Mouse (Mus musculus) embryonic stem cell, embryonic (primary cell): Measurements from ENCODE around the gene Fancl.
"Not testable (repeated sequence)": the region's sequence is repeated elsewhere in the genome, so short reads cannot be mapped to it uniquely, and the experiment has no call there.

Experiments used
- CTCF ChIA-PET, 4 experiments: fragments of 300-600 bp in 2 of 4; fragments of 350-600 bp in 2 of 4; sonication (Branson Sonifier 250); formaldehyde crosslinking; loops; one replicate each; lab custom pipeline; 2022; ENCODE audit warnings: inconsistent platforms in 2 of 4; lab: Charles Lee
- POLR2A ChIA-PET, 4 experiments: fragments of 300-600 bp in 2 of 4; fragments of 350-600 bp in 2 of 4; sonication (Branson Sonifier 250); formaldehyde crosslinking; loops; one replicate each; lab custom pipeline; 2022; ENCODE audit warnings: antibody characterized with exemption in 4 of 4, inconsistent platforms in 1 of 4; lab: Charles Lee

The Fancl gene

GRCm38 (mm10) chr11:26385971-26386370 lies at the start of gene Fancl:
Gene Fancl, plus strand, starts transcription at chr11:26386135.
- ChIA-PET CTCF (no interaction called here), POLR2A (interaction anchor here in 1 of 4 experiments (0.7 kb wide), 1 partner anchor 93 kb away, joined by 7 read pairs; no protein-coding TSS in a partner anchor)

- ChIA-PET CTCF (no interaction called here), POLR2A (no interaction called here)
Measured at GRCm38 (mm10) chr11:26336848-26337247, 49.1 kb upstream of the Fancl start.

- POLR2A ChIA-PET, CTCF ChIA-PET: not testable (repeated sequence)
Measured at GRCm38 (mm10) chr11:26370176-26370575, 15.8 kb upstream of the Fancl start.

- CTCF ChIA-PET: not testable (repeated sequence)
- POLR2A ChIA-PET: interaction anchor here in 1 of 4 experiments (0.5 kb wide), 1 partner anchor 36 kb away, joined by 6 read pairs; no protein-coding TSS in a partner anchor
Measured at GRCm38 (mm10) chr11:26371980-26372379, 14.0 kb upstream of the Fancl start.

- ChIA-PET POLR2A (interaction anchor here in 1 of 4 experiments (1.4 kb wide), 1 partner anchor 17 kb away, joined by 4 read pairs; no protein-coding TSS in a partner anchor), CTCF (no interaction called here)
Measured at GRCm38 (mm10) chr11:26374132-26374531, 11.8 kb upstream of the Fancl start.

- ChIA-PET CTCF (no interaction called here), POLR2A (no interaction called here)
Measured at GRCm38 (mm10) chr11:26378074-26378473, 7.9 kb upstream of the Fancl start.

- ChIA-PET CTCF (no interaction called here), POLR2A (no interaction called here)
Measured at GRCm38 (mm10) chr11:26381499-26381898, 4.4 kb upstream of the Fancl start.

- POLR2A ChIA-PET: interaction anchor here in 1 of 4 experiments (0.6 kb wide), 1 partner anchor 91 kb away, joined by 4 read pairs; no protein-coding TSS in a partner anchor
Measured at GRCm38 (mm10) chr11:26386678-26387077, 743 bp downstream of the Fancl start.

GRCm38 (mm10) chr11:26387087-26387611 lies 1.2 kb downstream of the Fancl start:
- CTCF ChIA-PET: no interaction called here

More at GRCm38 (mm10) chr11:26386678-26387077, 743 bp downstream of the Fancl start:
- CTCF ChIA-PET: no interaction called here

GRCm38 (mm10) chr11:26395561-26395960 lies 9.6 kb downstream of the Fancl start:
- ChIA-PET POLR2A (no interaction called here), CTCF (no interaction called here)

More at GRCm38 (mm10) chr11:26387087-26387611, 1.2 kb downstream of the Fancl start:
- POLR2A ChIA-PET: interaction anchor here in 1 of 4 experiments (0.7 kb wide), 1 partner anchor 16 kb away, joined by 5 read pairs; no protein-coding TSS in a partner anchor

GRCm38 (mm10) chr11:26412972-26413371 lies 27.0 kb downstream of the Fancl start:
- ChIA-PET CTCF (no interaction called here), POLR2A (no interaction called here)

- POLR2A ChIA-PET: no interaction called here
- CTCF ChIA-PET: no interaction called here
Measured at GRCm38 (mm10) chr11:26421472-26421871, 35.5 kb downstream of the Fancl start.

- ChIA-PET POLR2A (no interaction called here), CTCF (no interaction called here)
Measured at GRCm38 (mm10) chr11:26434229-26434628, 48.3 kb downstream of the Fancl start.

GRCm38 (mm10) chr11:26437818-26438217 lies 51.9 kb downstream of the Fancl start:
- POLR2A ChIA-PET: interaction anchor here in 1 of 4 experiments (0.9 kb wide), 1 partner anchor 37 kb away, joined by 3 read pairs; no protein-coding TSS in a partner anchor
- CTCF ChIA-PET: no interaction called here

GRCm38 (mm10) chr11:26441121-26441520 lies 55.2 kb downstream of the Fancl start:
- POLR2A ChIA-PET: no interaction called here
- CTCF ChIA-PET: no interaction called here

GRCm38 (mm10) chr11:26444374-26444773 lies 58.4 kb downstream of the Fancl start:
- CTCF ChIA-PET: no interaction called here
- POLR2A ChIA-PET: no interaction called here

- POLR2A ChIA-PET: interaction anchor here in 1 of 4 experiments (0.7 kb wide), 1 partner anchor 388 kb away, joined by 3 read pairs; no protein-coding TSS in a partner anchor
- CTCF ChIA-PET: no interaction called here
Measured at GRCm38 (mm10) chr11:26449789-26450188, 63.9 kb downstream of the Fancl start.

GRCm38 (mm10) chr11:26450636-26451035 lies 64.7 kb downstream of the Fancl start:
- ChIA-PET CTCF (no interaction called here), POLR2A (interaction anchor here in 1 of 4 experiments (1.2 kb wide), 1 partner anchor 9 kb away, joined by 4 read pairs; no protein-coding TSS in a partner anchor)

GRCm38 (mm10) chr11:26451228-26451627 lies 65.3 kb downstream of the Fancl start:
- ChIA-PET CTCF (no interaction called here), POLR2A (interaction anchor here in 1 of 4 experiments (0.8 to 1.2 kb wide), 2 partner anchors 9 to 178 kb away, joined by 3 to 4 read pairs; no protein-coding TSS in a partner anchor)

GRCm38 (mm10) chr11:26452693-26453092 lies 66.8 kb downstream of the Fancl start:
- POLR2A ChIA-PET: interaction anchor here in 1 of 4 experiments (1.1 kb wide), 1 partner anchor 133 kb away, joined by 3 read pairs; no protein-coding TSS in a partner anchor
- CTCF ChIA-PET: no interaction called here

- CTCF ChIA-PET: no interaction called here
- POLR2A ChIA-PET: interaction anchor here in 1 of 4 experiments (1.1 kb wide), 1 partner anchor 131 kb away, joined by 3 read pairs; no protein-coding TSS in a partner anchor
Measured at GRCm38 (mm10) chr11:26454081-26454480, 68.1 kb downstream of the Fancl start.
